Mouse (Mus musculus) lung, embryonic 14.5 days (tissue): Measurements from ENCODE around the gene Rcor2. TPM values are rescaled to one million over a fixed set of nuclear protein-coding genes. Genes with fewer than 3 reads are reported as not detected.

Source experiments
- ATAC-seq: fragments of 200-750 bp; cut with Nextera tagmentation; 2 replicates; pipeline ENCODE4 v1.8.0; 2017; ENCODE audit warnings: mild to moderate bottlenecking, moderate TSS enrichment, moderate library complexity; ENCODE audit not compliant: insufficient read depth
- DNase-seq: peaks from one replicate; pipeline ENCODE4 v3.0.0-alpha.2; 2015
- H3K27ac ChIP-seq: fragments of 300-500 bp; sonication (generic); 2 replicates; pipeline ENCODE4 v1.5.1; 2014; ENCODE audit warnings: low read depth, mild to moderate bottlenecking, moderate library complexity
- H3K27me3 ChIP-seq: fragments of 300-500 bp; sonication (generic); 2 replicates; pipeline ENCODE4 v1.6.1; 2014; ENCODE audit warnings: low read length, control low read depth; ENCODE audit not compliant: insufficient read depth
- H3K36me3 ChIP-seq: fragments of 300-500 bp; sonication (generic); 2 replicates; pipeline ENCODE4 v1.6.1; 2014; ENCODE audit warnings: control low read depth; ENCODE audit not compliant: insufficient read depth
- H3K4me1 ChIP-seq: fragments of 300-500 bp; sonication (generic); 2 replicates; pipeline ENCODE4 v1.6.1; 2014; ENCODE audit warnings: antibody characterized with exemption, control low read depth; ENCODE audit not compliant: insufficient read depth
- H3K4me2 ChIP-seq: fragments of 300-500 bp; sonication (generic); 2 replicates; pipeline ENCODE4 v1.6.1; 2014; ENCODE audit warnings: mild to moderate bottlenecking
- H3K4me3 ChIP-seq: fragments of 300-500 bp; sonication (generic); 2 replicates; pipeline ENCODE4 v1.5.1; 2014; ENCODE audit warnings: low read depth, low read length
- H3K9ac ChIP-seq: fragments of 300-500 bp; sonication (generic); 2 replicates; pipeline ENCODE4 v1.6.1; 2014
- H3K9me3 ChIP-seq: fragments of 300-500 bp; sonication (generic); 2 replicates; pipeline ENCODE4 v1.6.1; 2016; ENCODE audit warnings: low read depth, low read length, control low read depth
- CTCF ChIP-seq: IDR thresholded peaks from 2 replicates; pipeline ENCODE4 v1.5.1; 2016; ENCODE audit warnings: antibody characterized with exemption, low read depth
- WGBS: fragments of 180-500 bp; shearing (Covaris S2); extraction: QIAGEN DNeasy Blood & Tissue Kit; methylation state at CpG from one replicate; pipeline ENCODE4 v1.1.7; 2014; 5-methylcytosine and 5-hydroxymethylcytosine counted together
- polyA plus RNA-seq: library from polyadenylated mRNA; unstranded; fragments of >200 nt; fragmentation: Nextera tagmentation; extraction: Ambion mirVana; gene quantifications from 2 replicates; pipeline ENCODE4 v1.2.1, GENCODE M21; 2014

Rcor2 gene
- polyA plus RNA-seq, 1 experiment from 2014 or later: 7.9 TPM

- DNase-seq: peak; percentile 99
- peaks cover 5% of the 10 kb centered on the region for H3K4me1 ChIP-seq
- no peaks in the 10 kb centered on the region for H3K9me3 ChIP-seq
- peaks cover 13% of the 10 kb centered on the region for H3K36me3 ChIP-seq
- peak within 1 kb of the TSS; percentile 84 for H3K27ac ChIP-seq
- peak within 1 kb of the TSS; percentile 82 for H3K4me3 ChIP-seq
- peak; percentile 97 for ATAC-seq
- H3K9ac ChIP-seq: peak within 1 kb of the TSS; percentile 73
- TF ChIP-seq CTCF: no peak
- whole genome bisulfite sequencing: under 1% methylated on average over 80 of the region's 80 CpGs
- no peaks in the 10 kb centered on the region for H3K27me3 ChIP-seq
- H3K4me2 ChIP-seq: peak within 1 kb of the TSS; percentile 94
These were observed 26.1 kb upstream of the Rcor2 start, which contains the start of gene Naa40 for GRCm38 (mm10) chr19:7240782-7241690. Naa40 (minus strand) TSS chr19:7241183.

GRCm38 (mm10) chr19:7246021-7246420 lies 21.1 kb upstream of the Rcor2 start:
- H3K27me3 ChIP-seq: no peaks in the 10 kb centered on the region
- 78% methylated on average over 3 of the region's 3 CpGs for WGBS
- ATAC-seq: no peak

GRCm38 (mm10) chr19:7257881-7258280 lies 9.2 kb upstream of the Rcor2 start:
- no peak for ATAC-seq
- H3K4me1 ChIP-seq: no peaks in the 10 kb centered on the region
- H3K36me3 ChIP-seq: no peaks in the 10 kb centered on the region
- H3K9me3 ChIP-seq: peaks cover 6% of the 10 kb centered on the region; the same call in 1 of the 2 replicates
- H3K27ac ChIP-seq: no peak overlapping the region
- no peak overlapping the region for H3K9ac ChIP-seq
- TF ChIP-seq CTCF: no peak
- H3K4me3 ChIP-seq: no peak overlapping the region
- 70% methylated on average over 5 of the region's 5 CpGs for WGBS
- no peak overlapping the region for H3K4me2 ChIP-seq
- H3K27me3 ChIP-seq: no peaks in the 10 kb centered on the region
- no peak for DNase-seq

More at GRCm38 (mm10) chr19:7246021-7246420, 21.1 kb upstream of the Rcor2 start:
- no peak overlapping the region for H3K4me3 ChIP-seq
- H3K4me2 ChIP-seq: no peak overlapping the region
- H3K9me3 ChIP-seq: no peaks in the 10 kb centered on the region
- H3K4me1 ChIP-seq: no peaks in the 10 kb centered on the region
- H3K36me3 ChIP-seq: no peaks in the 10 kb centered on the region
- H3K27ac ChIP-seq: no peak overlapping the region
- no peak overlapping the region for H3K9ac ChIP-seq
- no peak for DNase-seq
- no peak for TF ChIP-seq CTCF

- Histone ChIP-seq H3K27ac (no peak overlapping the region), H3K27me3 (no peaks in the 10 kb centered on the region), H3K4me1 (peaks cover 13% of the 10 kb centered on the region), H3K9me3 (peaks cover 6% of the 10 kb centered on the region; the same call in 1 of the 2 replicates), H3K4me2 (no peak overlapping the region), H3K9ac (no peak overlapping the region), H3K36me3 (no peaks in the 10 kb centered on the region), H3K4me3 (no peak overlapping the region)
- WGBS: 81% methylated on average over 1 of the region's 1 CpGs
- ATAC-seq (no peak), DNase-seq (no peak)
- no peak for TF ChIP-seq CTCF
These were observed 5.6 kb upstream of the Rcor2 start for GRCm38 (mm10) chr19:7261476-7261875.

- H3K4me1 ChIP-seq: peaks cover 18% of the 10 kb centered on the region
- H3K9me3 ChIP-seq: peaks cover 6% of the 10 kb centered on the region; the same call in 1 of the 2 replicates
- no peak overlapping the region for H3K27ac ChIP-seq
- 87% methylated on average over 3 of the region's 3 CpGs for WGBS
- no peaks in the 10 kb centered on the region for H3K36me3 ChIP-seq
- DNase-seq (no peak), ATAC-seq (no peak)
- no peak for TF ChIP-seq CTCF
- H3K4me2 ChIP-seq: no peak overlapping the region
- H3K4me3 ChIP-seq: no peak overlapping the region
- H3K27me3 ChIP-seq: no peaks in the 10 kb centered on the region
- no peak overlapping the region for H3K9ac ChIP-seq
These were observed 5.2 kb upstream of the Rcor2 start for GRCm38 (mm10) chr19:7261964-7262363.

GRCm38 (mm10) chr19:7262592-7262991 lies 4.5 kb upstream of the Rcor2 start:
- Histone ChIP-seq H3K4me2 (no peak overlapping the region), H3K4me1 (peaks cover 24% of the 10 kb centered on the region), H3K27ac (no peak overlapping the region), H3K9ac (no peak overlapping the region), H3K36me3 (no peaks in the 10 kb centered on the region), H3K4me3 (no peak overlapping the region), H3K9me3 (peaks cover 6% of the 10 kb centered on the region; the same call in 1 of the 2 replicates), H3K27me3 (no peaks in the 10 kb centered on the region)
- ATAC-seq (no peak), DNase-seq (no peak)
- 78% methylated on average over 1 of the region's 1 CpGs for WGBS
- TF ChIP-seq CTCF: no peak

- ATAC-seq (no peak), DNase-seq (peak; percentile 90)
- Histone ChIP-seq H3K36me3 (no peaks in the 10 kb centered on the region), H3K4me2 (no peak overlapping the region), H3K9ac (no peak overlapping the region), H3K27me3 (no peaks in the 10 kb centered on the region), H3K4me1 (peaks cover 29% of the 10 kb centered on the region), H3K4me3 (no peak overlapping the region), H3K9me3 (peaks cover 6% of the 10 kb centered on the region; the same call in 1 of the 2 replicates), H3K27ac (peak overlapping the region; percentile 3; the same call in 1 of the 2 replicates)
- TF ChIP-seq CTCF: peak; percentile 92
- WGBS: 13% methylated on average over 9 of the region's 9 CpGs
These were observed 2.9 kb upstream of the Rcor2 start for GRCm38 (mm10) chr19:7264088-7264765.
